Mouse (Mus musculus) lung, adult 2 months (tissue): ENCODE measurements around the gene Rab3gap1.

ENCODE experiments used
- CTCF ChIP-seq: fragments of 200-500 bp; IDR thresholded peaks from 2 replicates; pipeline ENCODE4 v1.5.1; 2011; ENCODE audit warnings: mild to moderate bottlenecking, low read length, control low read depth; ENCODE audit not compliant: insufficient read depth
- POLR2A ChIP-seq: fragments of 200-500 bp; IDR thresholded peaks from 2 replicates; pipeline ENCODE4 v1.6.1; 2011; ENCODE audit warnings: low read depth, mild to moderate bottlenecking, control low read depth, low read length, borderline replicate concordance; ENCODE audit errors: extremely low read depth

GRCm38 (mm10) chr1:127980911-127981559, 112.5 kb downstream of the Rab3gap1 start:
- no peak for TF ChIP-seq CTCF
- no peak for TF ChIP-seq POLR2A
